Mouse (Mus musculus): Measurements from ENCODE around the gene Bnipl. TPM values are rescaled to one million over a fixed set of nuclear protein-coding genes. Genes with fewer than 3 reads are reported as not detected.

The Bnipl gene
- polyA plus RNA-seq (2015; fragmentation: Nextera tagmentation; extraction: Ambion mirVana), result 0.23 TPM in 1 of 2 replicates, not detected in the other

GRCm38 (mm10) chr3:95250783-95251424, at the start of gene Bnipl:
TSS of gene Bnipl (minus strand) at chr3:95251193.
- Histone ChIP-seq H3K4me3 (replicated peaks; ENCODE audit: low read length) (no peak within 1 kb of the TSS), H3K27ac (ENCODE audit: low read length) (no peak within 1 kb of the TSS), H3K4me2 (ENCODE audit: low read length) (no peak within 1 kb of the TSS), H3K9ac (replicated peaks; ENCODE audit: low read depth, low read length) (no peak within 1 kb of the TSS), H3K36me3 (ENCODE audit: control insufficient read depth, insufficient read depth) (0 out of 2 replicates have a peak, but pooled peaks cover 2% of the 10 kb centered on the region), H3K9me3 (ENCODE audit: control insufficient read depth, low read length) (no peaks in the 10 kb centered on the region), H3K27me3 (replicated peaks; ENCODE audit: control insufficient read depth, insufficient read depth, low read length) (no peaks in the 10 kb centered on the region), H3K4me1 (replicated peaks; ENCODE audit: control insufficient read depth, insufficient read depth, low read length) (no peaks in the 10 kb centered on the region)
- no peak for ATAC-seq
- WGBS, result 59% methylated on average over 7 of the region's 7 CpGs

DNA sequence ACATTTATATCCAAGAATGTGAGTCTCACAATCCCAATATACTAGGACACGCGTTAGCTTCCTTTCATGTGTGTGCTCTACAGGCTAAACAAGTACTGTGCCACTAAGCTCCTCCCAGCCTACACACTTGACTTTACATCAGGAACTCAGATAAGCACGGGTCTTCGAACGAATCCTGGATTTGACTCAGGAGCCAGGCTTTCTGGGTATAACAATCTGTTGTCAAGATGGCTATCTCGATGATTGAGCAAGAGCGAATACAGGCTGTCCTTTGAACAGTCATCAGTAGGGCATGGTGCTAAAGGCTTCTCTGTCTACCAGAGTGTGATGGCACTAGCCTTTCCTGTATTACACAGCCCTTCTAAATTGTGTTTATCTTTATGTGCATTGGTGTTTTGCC, 47.0 kb upstream of the Bnipl start:
- no peak overlapping the region for H3K9ac ChIP-seq (replicated peaks; ENCODE audit: low read depth, low read length)
- no peak for ATAC-seq
- no peaks in the 10 kb centered on the region for H3K27me3 ChIP-seq (replicated peaks; ENCODE audit: control insufficient read depth, insufficient read depth, low read length)
- no peaks in the 10 kb centered on the region for H3K4me1 ChIP-seq (replicated peaks; ENCODE audit: control insufficient read depth, insufficient read depth, low read length)
- H3K27ac ChIP-seq (ENCODE audit: low read length), result no peak overlapping the region
- WGBS, result 97% methylated on average over 7 of the region's 7 CpGs
- H3K4me3 ChIP-seq (replicated peaks; ENCODE audit: low read length), result no peak overlapping the region
- no peak overlapping the region for H3K4me2 ChIP-seq (ENCODE audit: low read length)
- no peaks in the 10 kb centered on the region for H3K9me3 ChIP-seq (ENCODE audit: control insufficient read depth, low read length)
- peaks cover under 1% of the 10 kb centered on the region; the same call in 1 of the 2 replicates for H3K36me3 ChIP-seq (ENCODE audit: control insufficient read depth, insufficient read depth)

GRCm38 (mm10) chr3:95296103-95296469, 45.1 kb upstream of the Bnipl start:
- peaks cover 8% of the 10 kb centered on the region; the same call in 1 of the 2 replicates for H3K36me3 ChIP-seq (ENCODE audit: control insufficient read depth, insufficient read depth)
- ATAC-seq, result 0 out of 2 replicates have a peak, but pooled peaks have one; percentile 36
- H3K4me3 ChIP-seq (replicated peaks; ENCODE audit: low read length), result no peak overlapping the region
- 14% methylated on average over 5 of the region's 5 CpGs for WGBS
- no peaks in the 10 kb centered on the region for H3K9me3 ChIP-seq (ENCODE audit: control insufficient read depth, low read length)
- H3K27me3 ChIP-seq (replicated peaks; ENCODE audit: control insufficient read depth, insufficient read depth, low read length), result no peaks in the 10 kb centered on the region
- H3K27ac ChIP-seq (ENCODE audit: low read length), result no peak overlapping the region
- no peaks in the 10 kb centered on the region for H3K4me1 ChIP-seq (replicated peaks; ENCODE audit: control insufficient read depth, insufficient read depth, low read length)
- H3K4me2 ChIP-seq (ENCODE audit: low read length), result no peak overlapping the region
- H3K9ac ChIP-seq (replicated peaks; ENCODE audit: low read depth, low read length), result no peak overlapping the region

DNA sequence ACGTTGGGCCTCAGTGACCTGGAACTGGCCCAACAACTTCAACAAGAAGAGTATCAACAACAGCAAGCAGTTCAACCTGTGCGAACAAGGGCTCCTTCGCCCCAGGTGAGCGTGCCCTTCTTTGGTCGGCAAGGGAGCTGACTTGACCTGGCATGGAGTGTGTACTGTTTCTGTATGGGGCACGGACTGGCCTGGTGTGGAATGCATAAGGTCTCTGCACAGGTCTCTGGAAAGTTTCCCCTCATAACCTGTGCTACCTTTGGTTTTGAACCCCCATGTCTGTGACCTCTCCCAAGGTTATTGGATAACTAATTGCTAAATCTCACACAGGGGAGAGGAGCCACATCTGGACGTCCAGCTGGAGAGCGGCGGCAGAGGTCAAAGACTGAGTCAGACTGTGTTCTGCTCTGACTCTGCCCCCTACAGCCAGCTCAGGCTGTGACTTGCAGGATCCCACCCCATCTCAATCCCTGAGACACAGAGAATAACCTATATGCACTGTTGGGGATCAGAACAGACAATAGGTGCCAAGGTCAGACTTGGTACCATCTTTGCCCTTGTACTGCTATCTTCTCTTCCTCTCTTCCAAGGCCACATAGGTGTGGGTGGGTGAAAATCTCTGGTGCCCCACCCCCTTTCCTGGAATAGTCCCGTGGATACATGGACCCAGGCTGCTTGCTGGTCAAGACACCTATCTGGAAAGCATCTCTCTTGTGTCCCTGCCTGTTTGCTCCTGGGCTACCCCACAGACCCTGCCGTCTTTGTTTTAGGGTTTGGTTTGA, 44.5 kb upstream of the Bnipl start:
- WGBS, result 86% methylated on average over 11 of the region's 11 CpGs
- Histone ChIP-seq H3K9ac (replicated peaks; ENCODE audit: low read depth, low read length) (no peak overlapping the region), H3K4me3 (replicated peaks; ENCODE audit: low read length) (no peak overlapping the region), H3K9me3 (ENCODE audit: control insufficient read depth, low read length) (no peaks in the 10 kb centered on the region), H3K4me1 (replicated peaks; ENCODE audit: control insufficient read depth, insufficient read depth, low read length) (no peaks in the 10 kb centered on the region), H3K27me3 (replicated peaks; ENCODE audit: control insufficient read depth, insufficient read depth, low read length) (no peaks in the 10 kb centered on the region), H3K36me3 (ENCODE audit: control insufficient read depth, insufficient read depth) (peaks cover 8% of the 10 kb centered on the region), H3K4me2 (ENCODE audit: low read length) (no peak overlapping the region), H3K27ac (ENCODE audit: low read length) (no peak overlapping the region)
- ATAC-seq, result no peak

GRCm38 (mm10) chr3:95294718-95295117, 43.7 kb upstream of the Bnipl start:
- Histone ChIP-seq H3K27me3 (replicated peaks; ENCODE audit: control insufficient read depth, insufficient read depth, low read length) (no peaks in the 10 kb centered on the region), H3K27ac (ENCODE audit: low read length) (no peak overlapping the region), H3K4me1 (replicated peaks; ENCODE audit: control insufficient read depth, insufficient read depth, low read length) (no peaks in the 10 kb centered on the region), H3K36me3 (ENCODE audit: control insufficient read depth, insufficient read depth) (peaks cover 8% of the 10 kb centered on the region), H3K4me2 (ENCODE audit: low read length) (no peak overlapping the region), H3K4me3 (replicated peaks; ENCODE audit: low read length) (no peak overlapping the region), H3K9ac (replicated peaks; ENCODE audit: low read depth, low read length) (no peak overlapping the region), H3K9me3 (ENCODE audit: control insufficient read depth, low read length) (no peaks in the 10 kb centered on the region)
- no peak for ATAC-seq
- 92% methylated on average over 5 of the region's 5 CpGs for WGBS

- no peak overlapping the region for H3K4me3 ChIP-seq (replicated peaks; ENCODE audit: low read length)
- no peaks in the 10 kb centered on the region for H3K9me3 ChIP-seq (ENCODE audit: control insufficient read depth, low read length)
- 88% methylated on average over 7 of the region's 7 CpGs for whole genome bisulfite sequencing
- H3K36me3 ChIP-seq (ENCODE audit: control insufficient read depth, insufficient read depth), result peaks cover 8% of the 10 kb centered on the region
- no peaks in the 10 kb centered on the region for H3K4me1 ChIP-seq (replicated peaks; ENCODE audit: control insufficient read depth, insufficient read depth, low read length)
- no peaks in the 10 kb centered on the region for H3K27me3 ChIP-seq (replicated peaks; ENCODE audit: control insufficient read depth, insufficient read depth, low read length)
- ATAC-seq, result no peak
- no peak overlapping the region for H3K9ac ChIP-seq (replicated peaks; ENCODE audit: low read depth, low read length)
- H3K27ac ChIP-seq (ENCODE audit: low read length), result no peak overlapping the region
- H3K4me2 ChIP-seq (ENCODE audit: low read length), result no peak overlapping the region
Measured at GRCm38 (mm10) chr3:95294316-95294715, 43.3 kb upstream of the Bnipl start.

DNA sequence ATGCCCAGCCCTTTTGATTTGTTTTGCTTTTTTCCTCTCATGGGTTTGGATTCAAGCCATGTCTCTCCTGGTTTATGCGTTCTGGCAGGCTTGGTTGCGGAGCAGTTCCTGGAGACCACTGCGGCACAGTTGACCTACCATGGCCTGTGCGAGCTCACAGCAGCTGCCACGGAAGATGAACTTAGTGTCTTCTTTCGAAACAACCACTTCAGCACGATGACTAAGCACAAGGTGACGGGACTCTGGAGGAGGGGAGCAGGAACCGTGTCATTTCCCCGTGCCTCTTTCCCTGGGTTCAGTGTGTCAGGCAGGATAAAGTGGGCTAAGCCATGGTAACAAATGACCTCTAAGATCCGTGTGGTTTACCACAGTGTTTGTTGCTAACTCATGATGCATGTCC, 42.5 kb upstream of the Bnipl start:
- H3K4me2 ChIP-seq (ENCODE audit: low read length), result no peak overlapping the region
- H3K27ac ChIP-seq (ENCODE audit: low read length), result no peak overlapping the region
- ATAC-seq, result no peak
- no peaks in the 10 kb centered on the region for H3K27me3 ChIP-seq (replicated peaks; ENCODE audit: control insufficient read depth, insufficient read depth, low read length)
- H3K9me3 ChIP-seq (ENCODE audit: control insufficient read depth, low read length), result no peaks in the 10 kb centered on the region
- H3K4me3 ChIP-seq (replicated peaks; ENCODE audit: low read length), result no peak overlapping the region
- H3K36me3 ChIP-seq (ENCODE audit: control insufficient read depth, insufficient read depth), result peaks cover 8% of the 10 kb centered on the region
- no peak overlapping the region for H3K9ac ChIP-seq (replicated peaks; ENCODE audit: low read depth, low read length)
- H3K4me1 ChIP-seq (replicated peaks; ENCODE audit: control insufficient read depth, insufficient read depth, low read length), result no peaks in the 10 kb centered on the region
- WGBS, result 83% methylated on average over 11 of the region's 11 CpGs

DNA sequence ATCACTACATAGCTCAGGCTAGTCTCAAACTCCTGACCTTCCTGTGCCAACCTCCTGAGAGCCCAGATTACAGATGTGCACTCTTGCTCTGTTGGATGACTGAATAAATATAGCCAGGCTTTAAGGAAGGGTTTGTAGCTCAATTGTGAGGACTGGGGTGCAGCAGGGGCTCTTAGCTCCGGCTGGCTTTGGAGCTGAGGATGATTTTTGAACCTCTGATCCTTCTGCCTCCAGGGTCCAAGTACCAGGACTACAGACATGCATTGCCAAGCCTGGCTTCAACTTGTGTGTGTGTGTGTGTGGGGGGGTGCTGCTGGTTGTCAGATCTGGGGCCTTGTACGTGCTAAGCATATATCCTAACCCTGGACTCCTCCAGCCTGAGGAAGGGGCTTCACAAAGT, 41.9 kb upstream of the Bnipl start:
- H3K36me3 ChIP-seq (ENCODE audit: control insufficient read depth, insufficient read depth), result peaks cover 11% of the 10 kb centered on the region
- 89% methylated on average over 2 of the region's 2 CpGs for WGBS

DNA sequence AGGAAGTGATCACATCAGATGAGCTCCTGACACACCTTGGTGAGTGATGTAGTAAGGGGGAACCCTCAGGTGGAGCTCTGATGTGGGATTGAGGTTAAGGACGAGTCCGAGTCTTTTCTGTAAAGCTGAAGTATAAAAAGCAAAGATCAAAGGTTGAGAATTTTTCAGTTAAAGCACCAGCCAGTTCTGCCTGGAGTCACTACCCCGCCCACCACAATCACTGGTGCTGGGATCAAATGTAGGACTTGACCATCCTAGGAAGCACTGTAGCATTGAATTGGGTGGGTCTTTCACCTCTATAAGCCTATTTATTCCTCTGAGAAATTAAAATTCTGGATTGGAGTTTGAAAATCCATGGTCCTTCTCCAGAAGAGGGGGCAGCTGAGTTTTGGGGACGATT, 40.0 kb upstream of the Bnipl start:
- Histone ChIP-seq H3K9me3 (ENCODE audit: control insufficient read depth, low read length) (no peaks in the 10 kb centered on the region), H3K4me2 (ENCODE audit: low read length) (no peak overlapping the region), H3K9ac (replicated peaks; ENCODE audit: low read depth, low read length) (no peak overlapping the region), H3K4me3 (replicated peaks; ENCODE audit: low read length) (no peak overlapping the region), H3K36me3 (ENCODE audit: control insufficient read depth, insufficient read depth) (peaks cover 14% of the 10 kb centered on the region), H3K27ac (ENCODE audit: low read length) (no peak overlapping the region), H3K4me1 (replicated peaks; ENCODE audit: control insufficient read depth, insufficient read depth, low read length) (no peaks in the 10 kb centered on the region), H3K27me3 (replicated peaks; ENCODE audit: control insufficient read depth, insufficient read depth, low read length) (no peaks in the 10 kb centered on the region)
- ATAC-seq, result no peak
- 87% methylated on average over 4 of the region's 4 CpGs for WGBS

More for the DNA sequence above, 41.9 kb upstream of the Bnipl start:
- Histone ChIP-seq H3K4me2 (ENCODE audit: low read length) (no peak overlapping the region), H3K4me3 (replicated peaks; ENCODE audit: low read length) (no peak overlapping the region), H3K27me3 (replicated peaks; ENCODE audit: control insufficient read depth, insufficient read depth, low read length) (no peaks in the 10 kb centered on the region), H3K9ac (replicated peaks; ENCODE audit: low read depth, low read length) (no peak overlapping the region), H3K27ac (ENCODE audit: low read length) (no peak overlapping the region), H3K9me3 (ENCODE audit: control insufficient read depth, low read length) (no peaks in the 10 kb centered on the region), H3K4me1 (replicated peaks; ENCODE audit: control insufficient read depth, insufficient read depth, low read length) (no peaks in the 10 kb centered on the region)
- no peak for ATAC-seq

Data from forebrain, embryonic 16.5 days (tissue).